Mouse (Mus musculus): ENCODE data around the gene Poc1a. TPM values are rescaled to one million over a fixed set of nuclear protein-coding genes. Genes with fewer than 3 reads are reported as not detected.

Poc1a gene
- 10 to 100 TPM; 15.6 to 17.8 TPM for total RNA-seq (2021)

DNA sequence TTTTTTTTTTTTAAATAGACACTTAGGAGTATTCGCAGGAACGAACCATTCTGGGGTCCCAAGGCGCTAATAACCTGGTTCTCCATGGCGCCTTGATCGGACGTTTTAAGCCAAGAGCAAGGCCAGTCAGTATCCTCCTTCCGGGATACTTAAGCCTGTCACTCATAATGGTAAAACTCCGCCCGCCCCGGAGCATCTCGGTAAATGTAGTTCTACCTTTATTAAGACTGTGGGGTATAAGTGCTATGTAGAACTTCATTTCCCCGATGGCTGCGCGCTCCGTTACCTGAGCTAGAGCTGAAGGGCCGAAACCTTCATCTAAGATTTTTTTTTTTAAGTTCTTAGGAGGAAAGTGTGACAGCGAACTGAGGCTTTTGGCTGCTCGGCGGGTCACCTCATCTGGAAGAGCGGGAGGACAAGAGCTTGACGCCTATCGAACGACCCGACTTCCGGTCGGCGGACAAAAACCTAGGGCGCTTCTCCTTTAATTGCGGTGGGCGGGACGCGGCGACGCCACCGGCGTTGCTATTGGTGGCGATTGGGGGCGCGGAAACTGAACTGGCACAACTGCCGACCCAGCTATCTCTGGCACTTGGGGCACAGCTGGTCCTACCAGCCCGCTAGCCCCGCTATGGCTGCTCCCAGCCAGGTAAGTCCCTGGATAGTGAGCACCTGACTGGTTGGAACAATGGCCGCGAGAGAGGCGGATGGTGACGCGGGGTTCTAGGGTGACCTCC is at the start of gene Poc1a:
TSS of gene Poc1a (plus strand) at position 254 of the 737 bp plus-strand sequence.
- peak; percentile 91 to 93 for DNase-seq (ENCODE audit: extremely low spot score in 1 of 2, low spot score in 2 of 2)
- intact Hi-C loops (cut with DNase I), result no loop called here

GRCm38 (mm10) chr9:106231220-106231619 is 49.6 kb upstream of the Poc1a start:
- DNase-seq (ENCODE audit: extremely low spot score in 1 of 2, low spot score in 2 of 2), result no peak
- intact Hi-C loops (cut with DNase I), result no loop called here

GRCm38 (mm10) chr9:106231816-106232215 is 49.0 kb upstream of the Poc1a start:
- DNase-seq (ENCODE audit: extremely low spot score in 1 of 2, low spot score in 2 of 2), result no peak

GRCm38 (mm10) chr9:106232956-106233355 is 47.9 kb upstream of the Poc1a start:
- intact Hi-C loops (cut with DNase I), result no loop called here
- no peak for DNase-seq (ENCODE audit: extremely low spot score in 1 of 2, low spot score in 2 of 2)

More at GRCm38 (mm10) chr9:106231816-106232215, 49.0 kb upstream of the Poc1a start:
- intact Hi-C loops (cut with DNase I), result no loop called here

DNA sequence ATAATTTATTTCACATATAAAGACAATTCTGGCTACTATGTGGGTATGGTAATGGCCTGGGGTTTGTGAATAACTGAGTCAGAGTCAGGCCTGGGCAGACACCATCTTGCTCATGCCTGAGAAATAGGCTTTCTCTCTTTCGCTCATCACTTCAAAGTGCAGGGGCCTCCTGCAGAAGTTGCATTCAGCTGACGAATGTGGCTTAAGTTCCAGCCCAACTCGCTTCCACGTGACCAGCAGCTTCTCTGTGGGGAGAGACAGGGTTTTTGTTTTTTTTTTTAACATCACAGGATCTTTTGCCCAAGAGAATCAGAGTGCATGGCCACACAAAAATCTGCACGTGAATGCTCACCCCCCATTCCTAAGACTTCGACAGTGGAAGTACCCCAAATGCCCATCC is 46.9 kb upstream of the Poc1a start:
- DNase-seq (ENCODE audit: extremely low spot score in 1 of 2, low spot score in 2 of 2), result no peak
- intact Hi-C loops (cut with DNase I), result no loop called here

- intact Hi-C loops (cut with DNase I), result no loop called here
- no peak for DNase-seq (ENCODE audit: extremely low spot score in 1 of 2, low spot score in 2 of 2)
Measured at GRCm38 (mm10) chr9:106235194-106235830, 45.5 kb upstream of the Poc1a start.

DNA sequence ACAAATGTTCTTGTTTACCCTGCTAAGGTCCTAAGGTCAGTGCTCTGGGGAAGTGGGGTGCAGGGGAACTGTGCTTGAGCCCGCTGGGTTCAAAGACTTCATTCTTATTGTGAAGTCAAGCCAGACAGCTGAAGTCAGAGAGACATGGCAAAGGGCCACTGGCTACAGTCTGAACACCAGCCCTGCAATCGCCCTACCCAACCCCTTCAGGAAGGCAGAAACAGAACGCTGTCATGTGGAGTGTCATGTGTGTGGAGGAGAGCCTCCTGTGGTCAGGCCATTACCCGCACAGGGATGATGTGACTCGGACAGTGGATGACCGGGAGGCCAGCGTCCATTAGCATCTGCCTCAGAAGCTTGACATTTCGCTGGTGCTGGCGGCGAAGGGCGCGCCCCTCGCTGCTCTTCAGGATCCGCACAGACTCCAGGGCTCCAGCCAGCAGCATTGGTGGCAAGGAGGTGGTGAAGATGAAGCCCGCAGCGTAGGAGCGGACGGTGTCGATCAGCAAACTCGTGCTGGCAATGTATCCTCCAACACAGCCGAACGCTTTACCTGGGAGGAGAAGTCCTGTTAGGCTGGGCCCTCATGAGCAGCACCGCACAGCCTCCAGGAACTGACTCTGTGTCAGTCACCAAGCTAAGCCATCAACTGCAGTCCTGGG is 44.6 kb upstream of the Poc1a start:
- intact Hi-C loops (cut with DNase I), result no loop called here
- DNase-seq (ENCODE audit: extremely low spot score in 1 of 2, low spot score in 2 of 2), result peak in 1 of 2 experiments; percentile 83

- intact Hi-C loops (cut with DNase I), result no loop called here
- DNase-seq (ENCODE audit: extremely low spot score in 1 of 2, low spot score in 2 of 2), result no peak
Measured at GRCm38 (mm10) chr9:106236818-106237211, 44.0 kb upstream of the Poc1a start.

- intact Hi-C loops (cut with DNase I), result no loop called here
- DNase-seq (ENCODE audit: extremely low spot score in 1 of 2, low spot score in 2 of 2), result no peak
Measured at GRCm38 (mm10) chr9:106237401-106237800, 43.5 kb upstream of the Poc1a start.

DNA sequence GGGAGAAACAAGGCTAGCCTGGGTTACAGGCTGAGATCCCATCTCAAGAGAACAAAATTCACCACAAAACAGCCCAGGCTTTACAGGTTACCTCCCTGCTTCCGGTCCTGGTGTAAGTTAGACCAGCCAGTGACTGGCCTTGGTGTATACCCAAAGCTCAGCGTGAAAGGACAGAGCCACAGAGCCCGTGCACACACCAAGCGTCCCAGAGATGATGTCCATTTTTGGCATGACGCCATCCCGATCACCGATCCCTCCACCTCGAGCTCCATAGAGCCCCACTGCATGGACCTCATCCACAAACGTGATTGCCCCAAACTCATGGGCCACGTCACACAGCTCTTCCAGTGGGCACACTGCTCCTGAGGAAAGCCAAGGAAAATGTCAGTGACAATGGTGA is 43.0 kb upstream of the Poc1a start:
- intact Hi-C loops (cut with DNase I), result no loop called here
- no peak for DNase-seq (ENCODE audit: extremely low spot score in 1 of 2, low spot score in 2 of 2)

GRCm38 (mm10) chr9:106241541-106242164 is 39.2 kb upstream of the Poc1a start:
- no peak for DNase-seq (ENCODE audit: extremely low spot score in 1 of 2, low spot score in 2 of 2)
- intact Hi-C loops (cut with DNase I), result no loop called here

DNA sequence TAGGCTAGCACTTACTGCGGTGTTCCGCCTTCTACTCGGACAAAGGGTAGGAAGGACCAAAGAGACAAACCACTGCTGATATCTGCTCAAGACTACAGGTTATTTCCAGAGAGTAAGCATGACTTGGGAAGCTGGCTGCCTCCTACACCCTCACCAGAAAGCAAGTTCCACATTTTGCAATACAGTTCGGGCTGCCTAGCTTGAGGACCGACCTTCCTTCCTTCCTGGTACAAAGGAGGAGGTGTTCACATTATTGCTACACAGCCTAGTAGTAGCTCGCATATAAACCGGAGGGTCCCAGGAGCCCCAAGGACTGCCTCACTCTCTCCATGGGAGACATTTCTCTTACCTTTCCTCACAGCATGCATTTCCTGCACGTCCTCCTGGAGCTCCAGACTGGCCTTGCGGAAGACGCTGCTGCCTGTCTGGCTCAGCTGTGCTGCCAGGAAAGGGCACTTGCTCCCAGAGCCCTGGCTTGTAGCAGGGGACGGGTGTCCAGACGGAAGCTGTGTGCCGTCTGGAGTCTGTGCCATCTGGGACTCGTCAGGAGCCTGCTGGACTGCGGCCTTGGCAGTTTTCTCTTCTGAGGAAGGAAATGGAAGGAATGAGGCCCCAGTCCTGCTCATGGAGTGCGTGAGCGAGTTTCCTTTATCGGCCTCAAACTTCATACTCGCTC is 37.9 kb upstream of the Poc1a start:
- DNase-seq (ENCODE audit: extremely low spot score in 1 of 2, low spot score in 2 of 2), result no peak
- intact Hi-C loops (cut with DNase I), result no loop called here

DNA sequence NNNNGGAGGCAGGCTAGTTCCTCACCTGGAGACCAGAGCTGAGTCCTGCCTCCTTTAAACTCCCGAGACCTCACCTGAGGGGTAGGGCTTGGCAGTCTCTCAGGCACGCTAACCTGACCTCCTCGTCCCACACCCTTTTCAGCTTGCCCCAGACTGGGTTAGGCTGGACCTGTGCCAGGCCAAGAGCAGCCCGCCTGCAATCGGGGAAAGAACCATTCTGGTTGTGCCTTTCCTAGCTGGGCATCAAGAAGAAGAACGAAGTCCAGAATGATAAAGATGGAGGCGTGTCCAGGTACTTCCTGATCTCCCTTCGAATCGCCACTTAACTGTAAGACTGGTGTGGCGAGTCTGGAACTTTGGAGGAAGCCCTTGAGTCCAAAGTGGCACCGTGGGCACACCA is 31.3 kb upstream of the Poc1a start:
- DNase-seq (ENCODE audit: extremely low spot score in 1 of 2, low spot score in 2 of 2), result no peak
- intact Hi-C loops (cut with DNase I), result no loop called here

- DNase-seq (ENCODE audit: extremely low spot score in 1 of 2, low spot score in 2 of 2), result peak in 1 of 2 experiments; percentile 80
- intact Hi-C loops (cut with DNase I), result no loop called here
Measured at GRCm38 (mm10) chr9:106250245-106250644, 30.6 kb upstream of the Poc1a start.

GRCm38 (mm10) chr9:106251066-106251465 is 29.8 kb upstream of the Poc1a start:
- intact Hi-C loops (cut with DNase I), result no loop called here
- DNase-seq (ENCODE audit: extremely low spot score in 1 of 2, low spot score in 2 of 2), result no peak

DNA sequence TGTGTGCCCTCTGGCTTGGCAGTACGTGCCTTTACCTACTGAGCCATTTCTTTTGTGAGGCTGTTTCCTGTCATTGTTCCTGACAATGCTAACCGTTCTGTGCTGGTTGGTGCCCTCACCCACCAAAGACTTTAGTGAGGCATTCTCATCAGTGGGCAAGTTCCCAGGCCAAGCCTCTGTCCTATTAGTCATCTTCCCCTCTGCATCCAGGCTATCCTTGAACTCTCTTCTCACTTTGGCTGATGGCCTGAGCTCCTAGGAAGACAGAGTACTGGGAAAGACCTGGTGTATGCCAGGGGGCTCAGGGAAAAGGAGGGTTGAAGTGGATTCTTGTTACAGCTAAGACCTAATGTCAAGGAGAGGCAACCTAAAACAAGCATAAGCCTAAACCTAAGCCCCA is 26.9 kb upstream of the Poc1a start:
- no peak for DNase-seq (ENCODE audit: extremely low spot score in 1 of 2, low spot score in 2 of 2)
- intact Hi-C loops (cut with DNase I), result no loop called here

- intact Hi-C loops (cut with DNase I), result no loop called here
- no peak for DNase-seq (ENCODE audit: extremely low spot score in 1 of 2, low spot score in 2 of 2)
Measured at GRCm38 (mm10) chr9:106258412-106258811, 22.4 kb upstream of the Poc1a start.

GRCm38 (mm10) chr9:106258990-106259389 is 21.9 kb upstream of the Poc1a start:
- intact Hi-C loops (cut with DNase I), result no loop called here
- DNase-seq (ENCODE audit: extremely low spot score in 1 of 2, low spot score in 2 of 2), result peak in 1 of 2 experiments; percentile 76

DNA sequence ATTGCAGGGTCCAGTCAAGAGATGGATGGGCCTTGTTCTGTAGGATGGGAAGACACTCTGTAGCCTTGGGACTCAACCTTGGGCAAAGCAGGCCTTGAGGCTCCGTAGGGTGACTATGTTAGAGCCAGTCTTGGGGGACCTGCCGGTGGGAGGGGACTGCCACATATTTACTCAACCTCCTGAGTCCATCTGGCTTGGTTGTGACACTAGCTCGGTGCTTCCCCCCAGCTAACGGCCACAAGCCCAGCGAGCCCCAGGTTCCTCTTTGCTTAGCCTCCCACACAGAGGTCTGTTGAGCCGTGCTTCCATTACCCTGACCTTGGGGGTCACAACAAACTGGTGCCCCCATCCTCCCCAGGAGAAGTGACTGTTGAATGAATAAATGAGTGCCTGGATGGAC is 19.8 kb upstream of the Poc1a start:
- no peak for DNase-seq (ENCODE audit: extremely low spot score in 1 of 2, low spot score in 2 of 2)
- intact Hi-C loops (cut with DNase I), result no loop called here
